In genomic region chr11:3386941-3387368, GRCm38 (mm10) we compare ENCODE assay signal across 8 mouse cellular contexts. TPM values are rescaled to one million over a fixed set of nuclear protein-coding genes. Genes with fewer than 3 reads are reported as not detected.
DNase-seq lines count a peak whose midpoint lies in the region; ATAC-seq and TF ChIP-seq lines count a peak whose summit lies in the region.

No protein-coding gene starts in this region.

- H3K79me3 ChIP-seq in C2C12 (ENCODE audit: low read depth), result no peaks in the 10 kb centered on the region

- peak; percentile 59; the same call in 1 of the 2 replicates for ATAC-seq in heart, embryonic 13.5 days (ENCODE audit: extremely low read depth, insufficient number of reproducible peaks, low FRiP score, low TSS enrichment)
- ATAC-seq in kidney, postnatal 0 days (replicated peaks; ENCODE audit: low FRiP score, low read depth), result peak; percentile 86
- ATAC-seq in liver, embryonic 11.5 days (replicated peaks; ENCODE audit: low FRiP score), result peak; percentile 93

- H3K4me3 ChIP-seq in C2C12 (ENCODE audit: insufficient read depth, poor library complexity, severe bottlenecking), result no peak overlapping the region
- no peak overlapping the region for H3K4me3 ChIP-seq in bone marrow macrophage, adult 2 months (ENCODE audit: insufficient read depth, low read length)
- no peak overlapping the region for H3K4me3 ChIP-seq in heart, embryonic 13.5 days
- H3K4me3 ChIP-seq in kidney, postnatal 0 days (replicated peaks; ENCODE audit: low read depth, low read length), result no peak overlapping the region
- H3K4me3 ChIP-seq in liver, embryonic 11.5 days (ENCODE audit: low read depth, low read length), result no peak overlapping the region

- TF ChIP-seq POLR2A in bone marrow macrophage, adult 2 months (IDR thresholded peaks at IDR 0.05; ENCODE audit: borderline replicate concordance, low read depth, low read length), result no peak

- H3K9ac ChIP-seq in heart, embryonic 13.5 days, result 0 out of 2 replicates have a peak overlapping the region, but pooled peaks have one; percentile 33
- H3K9ac ChIP-seq in kidney, postnatal 0 days (ENCODE audit: low read depth, low read length), result no peak overlapping the region
- no peak overlapping the region for H3K9ac ChIP-seq in liver, embryonic 11.5 days (ENCODE audit: low read depth, low read length)

- peaks cover 9% of the 10 kb centered on the region; the same call in 1 of the 2 replicates for H3K4me1 ChIP-seq in bone marrow macrophage, adult 2 months (ENCODE audit: control insufficient read depth, insufficient read depth, low read length)
- peaks cover 15% of the 10 kb centered on the region for H3K4me1 ChIP-seq in heart, embryonic 13.5 days
- H3K4me1 ChIP-seq in kidney, postnatal 0 days (replicated peaks; ENCODE audit: insufficient read depth, low read length), result no peaks in the 10 kb centered on the region
- peaks cover 10% of the 10 kb centered on the region for H3K4me1 ChIP-seq in liver, embryonic 11.5 days (replicated peaks; ENCODE audit: control insufficient read depth, insufficient read depth, low read length)

- no peak overlapping the region for H3K27ac ChIP-seq in bone marrow macrophage, adult 2 months (ENCODE audit: insufficient read depth, low read depth, low read length)
- H3K27ac ChIP-seq in heart, embryonic 13.5 days (replicated peaks), result peak overlapping the region; percentile 45
- no peak overlapping the region for H3K27ac ChIP-seq in kidney, postnatal 0 days
- H3K27ac ChIP-seq in liver, embryonic 11.5 days (ENCODE audit: low read depth, low read length), result no peak overlapping the region

- H3K36me3 ChIP-seq in C2C12 (ENCODE audit: control insufficient read depth, insufficient read depth), result peaks cover 27% of the 10 kb centered on the region
- peaks cover 47% of the 10 kb centered on the region for H3K36me3 ChIP-seq in heart, embryonic 13.5 days
- no peaks in the 10 kb centered on the region for H3K36me3 ChIP-seq in kidney, postnatal 0 days (ENCODE audit: insufficient read depth, low read length)
- peaks cover 16% of the 10 kb centered on the region for H3K36me3 ChIP-seq in liver, embryonic 11.5 days (ENCODE audit: control insufficient read depth, insufficient read depth, low read length)
- H3K36me3 ChIP-seq in splenic B cell, adult 2 months (ENCODE audit: control insufficient read depth, insufficient read depth, low read length, poor library complexity, severe bottlenecking), result peaks cover 2% of the 10 kb centered on the region; the same call in 1 of the 2 replicates

- H3K9me3 ChIP-seq in heart, embryonic 13.5 days, result no peaks in the 10 kb centered on the region
- H3K9me3 ChIP-seq in kidney, postnatal 0 days (replicated peaks; ENCODE audit: low read length), result no peaks in the 10 kb centered on the region
- H3K9me3 ChIP-seq in liver, embryonic 11.5 days (ENCODE audit: control insufficient read depth, low read length), result no peaks in the 10 kb centered on the region

- no peak overlapping the region for H3ac ChIP-seq in C2C12 (ENCODE audit: control insufficient read depth, insufficient read length, low read depth)

- DNase-seq in fibroblast of lung, adult 2 months (ENCODE audit: low read depth), result peak; percentile 57
- peak; percentile 88 for DNase-seq in kidney, postnatal 0 days (ENCODE audit: low spot score)
- DNase-seq in liver, embryonic 11.5 days (ENCODE audit: low spot score), result peak; percentile 84
- peak; percentile 90 for DNase-seq in naive thymus-derived CD4-positive, alpha-beta T cell, adult 2 months (ENCODE audit: low read depth)
- DNase-seq in splenic B cell, adult 2 months (ENCODE audit: low read depth, low spot score), result peak; percentile 81

- WGBS in heart, embryonic 13.5 days, result 10% methylated on average over 4 of the region's 4 CpGs
- WGBS in kidney, postnatal 0 days, result 26% methylated on average over 4 of the region's 4 CpGs
- WGBS in liver, embryonic 11.5 days, result 11% methylated on average over 4 of the region's 4 CpGs

- H3K4me2 ChIP-seq in heart, embryonic 13.5 days, result no peak overlapping the region
- H3K4me2 ChIP-seq in kidney, postnatal 0 days (ENCODE audit: low read length), result no peak overlapping the region
- no peak overlapping the region for H3K4me2 ChIP-seq in liver, embryonic 11.5 days

- H3K27me3 ChIP-seq in C2C12 (ENCODE audit: control insufficient read depth, insufficient read depth, insufficient read length), result no peaks in the 10 kb centered on the region
- H3K27me3 ChIP-seq in heart, embryonic 13.5 days (replicated peaks), result no peaks in the 10 kb centered on the region
- H3K27me3 ChIP-seq in kidney, postnatal 0 days (ENCODE audit: insufficient read depth, low read length), result no peaks in the 10 kb centered on the region
- no peaks in the 10 kb centered on the region for H3K27me3 ChIP-seq in liver, embryonic 11.5 days (replicated peaks; ENCODE audit: control insufficient read depth, insufficient read depth, low read length)
- H3K27me3 ChIP-seq in splenic B cell, adult 2 months (ENCODE audit: control insufficient read depth, insufficient read depth, low read length, poor library complexity, severe bottlenecking), result no peaks in the 10 kb centered on the region

- no peaks in the 10 kb centered on the region for H3K79me2 ChIP-seq in C2C12 (ENCODE audit: control insufficient read depth, insufficient read depth)

- peak; percentile 94 for TF ChIP-seq CTCF in C2C12 (IDR thresholded peaks at IDR 0.05; ENCODE audit: control insufficient read depth, insufficient read depth, insufficient read length)
- TF ChIP-seq CTCF in bone marrow macrophage, adult 2 months (IDR thresholded peaks at IDR 0.05; ENCODE audit: low read depth, low read length), result peak; percentile 95
- TF ChIP-seq CTCF in kidney, postnatal 0 days (IDR thresholded peaks at IDR 0.05; ENCODE audit: low read depth), result peak; percentile 99

TF ChIP-seq in C2C12, 6 proteins besides CTCF, POLR2A, EP300 and RAD21:
- TF ChIP-seq MAX (IDR thresholded peaks at IDR 0.05) (no peak), CEBPB (IDR thresholded peaks at IDR 0.05; ENCODE audit: low read depth) (no peak), FOSL1 (IDR thresholded peaks at IDR 0.05; ENCODE audit: insufficient read depth, low read length, poor library complexity, severe bottlenecking) (no peak), USF1 (IDR thresholded peaks at IDR 0.05; ENCODE audit: low read depth) (no peak), MYOD1 (IDR thresholded peaks at IDR 0.05; ENCODE audit: control insufficient read depth, insufficient read length, low read depth) (no peak), MYOG (IDR thresholded peaks at IDR 0.05; ENCODE audit: control insufficient read depth, extremely low read depth, insufficient read length) (no peak)

RNA-seq across cellular contexts. Expression of gene Limk2, which starts 22.0 kb away (rescaled TPM):
- polyA plus RNA-seq in C2C12 (2012; fragmentation: generic; extraction: Trizol), result 21.6 TPM
- 20.8 and 20.9 TPM in 2 replicates for polyA plus RNA-seq in bone marrow macrophage, adult 2 months (2012; ENCODE audit: insufficient read depth, insufficient read length, missing spikeins)
- 50.4 and 58.3 TPM in 2 replicates for polyA plus RNA-seq in heart, embryonic 13.5 days (2015; fragmentation: Nextera tagmentation; extraction: Ambion mirVana)
- polyA plus RNA-seq in kidney, postnatal 0 days (2015; fragmentation: Nextera tagmentation; extraction: Ambion mirVana), result 28.8 and 31.8 TPM in 2 replicates
- polyA plus RNA-seq in liver, embryonic 11.5 days (2014; fragmentation: Nextera tagmentation; extraction: Ambion mirVana), result 37.4 and 37.7 TPM in 2 replicates

RNA-seq across cellular contexts. Expression of gene Pik3ip1, which starts 56.8 kb away (rescaled TPM):
- 0.71 TPM for polyA plus RNA-seq in C2C12 (2012; fragmentation: generic; extraction: Trizol)
- 1.6 and 1.7 TPM in 2 replicates for polyA plus RNA-seq in bone marrow macrophage, adult 2 months (2012; ENCODE audit: insufficient read depth, insufficient read length, missing spikeins)
- 19.0 and 25.9 TPM in 2 replicates for polyA plus RNA-seq in heart, embryonic 13.5 days (2015; fragmentation: Nextera tagmentation; extraction: Ambion mirVana)
- 14.8 and 15.0 TPM in 2 replicates for polyA plus RNA-seq in kidney, postnatal 0 days (2015; fragmentation: Nextera tagmentation; extraction: Ambion mirVana)
- polyA plus RNA-seq in liver, embryonic 11.5 days (2014; fragmentation: Nextera tagmentation; extraction: Ambion mirVana), result 3.5 and 3.8 TPM in 2 replicates
